Mouse (Mus musculus) liver, embryonic 13.5 days (tissue): Measurements from ENCODE around the gene Vps37b. TPM values are rescaled to one million over a fixed set of nuclear protein-coding genes. Genes with fewer than 3 reads are reported as not detected.

Experiments
- ATAC-seq: fragments of 200-750 bp; cut with Nextera tagmentation; 2 replicates; pipeline ENCODE4 v1.8.0; 2017; ENCODE audit warnings: low read depth, mild to moderate bottlenecking, moderate number of reproducible peaks, moderate library complexity
- DNase-seq: peaks from one replicate; pipeline ENCODE4 v3.0.0; 2022
- H3K27ac ChIP-seq: fragments of 300-500 bp; sonication (generic); 2 replicates; pipeline ENCODE4 v1.5.1; 2015; ENCODE audit warnings: moderate library complexity, mild to moderate bottlenecking, inconsistent platforms
- H3K27me3 ChIP-seq: fragments of 300-500 bp; sonication (generic); 2 replicates; pipeline ENCODE4 v1.6.1; 2015; ENCODE audit warnings: mild to moderate bottlenecking, inconsistent platforms
- H3K36me3 ChIP-seq: fragments of 300-500 bp; sonication (generic); 2 replicates; pipeline ENCODE4 v1.6.1; 2015; ENCODE audit warnings: mild to moderate bottlenecking, inconsistent platforms
- H3K4me1 ChIP-seq: fragments of 300-500 bp; sonication (generic); replicated peaks from 2 replicates; pipeline ENCODE4 v1.6.1; 2015; ENCODE audit warnings: inconsistent platforms
- H3K4me2 ChIP-seq: fragments of 300-500 bp; sonication (generic); 2 replicates; pipeline ENCODE4 v1.6.1; 2015; ENCODE audit warnings: inconsistent platforms, mild to moderate bottlenecking, moderate library complexity
- H3K4me3 ChIP-seq: fragments of 300-500 bp; sonication (generic); replicated peaks from 2 replicates; pipeline ENCODE4 v1.5.1; 2015; ENCODE audit warnings: mild to moderate bottlenecking, inconsistent platforms
- H3K9ac ChIP-seq: fragments of 300-500 bp; sonication (generic); 2 replicates; pipeline ENCODE4 v1.6.1; 2015; ENCODE audit warnings: mild to moderate bottlenecking, inconsistent platforms
- H3K9me3 ChIP-seq: fragments of 300-500 bp; sonication (generic); replicated peaks from 2 replicates; pipeline ENCODE4 v1.6.1; 2016; ENCODE audit warnings: inconsistent platforms
- WGBS: fragments of 180-500 bp; shearing (Covaris S2); methylation state at CpG from one replicate; pipeline ENCODE4 v1.1.7; 2015; ENCODE audit not compliant: insufficient replicate concordance; 5-methylcytosine and 5-hydroxymethylcytosine counted together
- polyA plus RNA-seq: library from polyadenylated mRNA; unstranded; fragments of >200 nt; fragmentation: Nextera tagmentation; extraction: Ambion mirVana; gene quantifications from 2 replicates; pipeline ENCODE4 v1.2.1, GENCODE M21; 2015

The Vps37b gene
- polyA plus RNA-seq, 1 experiment from 2014 or later: 16.1 TPM

- no peaks in the 10 kb centered on the region for H3K27me3 ChIP-seq
- H3K27ac ChIP-seq: peak overlapping the region; percentile 48; the same call in 1 of the 2 replicates
- no peaks in the 10 kb centered on the region for H3K36me3 ChIP-seq
- H3K4me2 ChIP-seq: no peak overlapping the region
- WGBS: 87% methylated on average over 5 of the region's 5 CpGs
- peaks cover 49% of the 10 kb centered on the region for H3K4me1 ChIP-seq
- ATAC-seq (no peak), DNase-seq (no peak)
- H3K9me3 ChIP-seq: no peaks in the 10 kb centered on the region
- no peak overlapping the region for H3K9ac ChIP-seq
- no peak overlapping the region for H3K4me3 ChIP-seq
Observed at GRCm38 (mm10) chr5:124043999-124044398, 11.9 kb upstream of the Vps37b start.

DNA sequence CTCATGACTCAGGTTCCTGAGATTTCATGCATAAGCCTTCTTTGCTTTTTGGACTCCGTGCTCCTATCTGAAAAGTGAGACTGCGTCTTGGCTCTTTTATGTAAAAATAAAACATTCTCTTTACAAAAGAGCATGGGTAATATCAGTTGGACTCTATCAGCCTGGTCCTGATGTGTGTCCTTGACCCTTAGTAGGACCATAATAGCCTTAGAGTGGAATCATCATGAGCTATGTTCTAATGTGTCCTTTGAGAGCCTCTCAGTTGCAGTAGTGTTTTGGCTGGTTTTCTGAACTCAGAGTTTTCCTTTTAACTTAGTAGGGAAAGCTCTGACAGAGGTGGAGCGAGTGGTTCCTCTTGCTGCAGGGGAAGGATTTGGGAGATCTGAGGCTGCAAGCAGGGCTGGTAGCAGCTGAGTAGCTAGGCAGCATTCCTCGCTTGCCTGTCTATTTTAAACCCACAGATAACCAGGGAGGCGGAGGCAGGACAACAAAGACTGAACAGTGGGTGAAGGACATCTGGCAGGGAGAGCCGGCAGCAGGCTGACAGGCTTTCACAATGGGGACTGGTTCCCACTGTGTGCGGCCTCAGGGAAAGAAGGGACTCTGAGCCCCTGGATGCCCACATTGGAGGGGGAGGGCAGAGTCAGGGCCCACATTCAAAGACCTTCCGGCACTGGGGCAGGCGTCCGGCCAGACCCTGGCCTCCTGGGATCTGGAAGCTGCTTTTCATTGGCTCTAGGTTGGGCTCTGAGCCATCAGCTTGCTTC lies 11.3 kb upstream of the Vps37b start:
- 0 out of 2 replicates have a peak overlapping the region, but pooled peaks have one; percentile 1 for H3K9ac ChIP-seq

GRCm38 (mm10) chr5:124041097-124041496 lies 9.0 kb upstream of the Vps37b start:
- Histone ChIP-seq H3K4me1 (peaks cover 33% of the 10 kb centered on the region), H3K4me3 (no peak overlapping the region), H3K27ac (no peak overlapping the region), H3K9me3 (no peaks in the 10 kb centered on the region), H3K27me3 (no peaks in the 10 kb centered on the region), H3K4me2 (no peak overlapping the region), H3K9ac (no peak overlapping the region), H3K36me3 (no peaks in the 10 kb centered on the region)
- DNase-seq: no peak
- no peak for ATAC-seq
- WGBS: 69% methylated on average over 9 of the region's 9 CpGs

More for the DNA sequence above, 11.3 kb upstream of the Vps37b start:
- no peak overlapping the region for H3K4me2 ChIP-seq
- WGBS: 50% methylated on average over 10 of the region's 10 CpGs
- no peaks in the 10 kb centered on the region for H3K9me3 ChIP-seq
- H3K27ac ChIP-seq: peak overlapping the region; percentile 48; the same call in 1 of the 2 replicates
- DNase-seq: no peak
- H3K4me1 ChIP-seq: peaks cover 43% of the 10 kb centered on the region
- H3K27me3 ChIP-seq: no peaks in the 10 kb centered on the region
- no peak overlapping the region for H3K4me3 ChIP-seq
- ATAC-seq: peak; percentile 47
- H3K36me3 ChIP-seq: no peaks in the 10 kb centered on the region

DNA sequence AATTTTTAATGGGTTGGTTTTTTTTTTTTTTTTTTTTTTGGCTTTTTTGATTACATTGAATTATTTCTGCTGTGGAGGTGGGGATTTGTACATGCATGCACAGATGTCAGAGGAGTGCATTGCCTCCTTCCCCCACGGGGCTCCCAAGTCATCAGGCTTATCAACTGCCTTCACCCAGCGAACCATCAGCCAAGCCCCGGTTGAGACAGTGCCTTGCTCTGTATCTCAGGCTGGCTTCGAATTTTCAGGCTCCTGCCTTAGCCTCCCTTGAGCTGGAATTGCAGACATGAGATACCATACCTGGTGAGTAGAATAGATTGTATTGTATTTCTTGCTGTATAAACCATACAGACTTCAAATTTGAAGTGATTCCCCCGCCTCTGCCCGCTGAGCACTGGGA lies 7.5 kb upstream of the Vps37b start:
- ATAC-seq (peak; percentile 50; the same call in 1 of the 2 replicates), DNase-seq (no peak)
- H3K4me2 ChIP-seq: no peak overlapping the region

GRCm38 (mm10) chr5:124036836-124037235 lies 4.8 kb upstream of the Vps37b start:
- ATAC-seq (no peak), DNase-seq (no peak)
- Histone ChIP-seq H3K36me3 (no peaks in the 10 kb centered on the region), H3K4me2 (no peak overlapping the region), H3K27ac (no peak overlapping the region; the same call in 1 of the 2 replicates), H3K9ac (peak overlapping the region; percentile 26; the same call in 1 of the 2 replicates), H3K27me3 (no peaks in the 10 kb centered on the region), H3K4me1 (peaks cover 41% of the 10 kb centered on the region), H3K9me3 (no peaks in the 10 kb centered on the region), H3K4me3 (no peak overlapping the region)
- 31% methylated on average over 5 of the region's 5 CpGs for WGBS

More for the DNA sequence above, 7.5 kb upstream of the Vps37b start:
- no peak overlapping the region for H3K4me3 ChIP-seq
- no peaks in the 10 kb centered on the region for H3K36me3 ChIP-seq
- no peaks in the 10 kb centered on the region for H3K27me3 ChIP-seq
- 46% methylated on average over 6 of the region's 6 CpGs for WGBS
- H3K9me3 ChIP-seq: no peaks in the 10 kb centered on the region
- no peak overlapping the region for H3K9ac ChIP-seq
- no peak overlapping the region for H3K27ac ChIP-seq
- H3K4me1 ChIP-seq: peaks cover 39% of the 10 kb centered on the region

DNA sequence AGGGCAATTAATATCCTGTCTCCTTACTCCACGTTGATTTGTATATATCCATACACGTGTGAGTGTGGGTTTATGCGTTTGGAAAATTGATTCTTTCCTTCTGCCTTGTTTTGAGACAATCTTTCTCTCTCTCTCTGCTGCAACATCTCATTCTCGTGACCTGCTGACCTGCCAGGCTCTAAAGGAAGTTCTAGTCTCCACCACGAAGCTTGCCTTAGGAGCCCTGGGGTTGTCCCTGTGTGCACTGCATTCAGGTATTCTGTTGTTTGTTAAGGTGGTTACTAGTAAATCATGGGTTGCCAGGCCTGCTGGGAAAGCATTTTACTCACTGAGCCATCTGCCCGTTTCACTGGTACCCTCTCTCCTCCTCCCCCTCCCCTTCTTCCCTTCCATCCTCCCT lies 4.3 kb upstream of the Vps37b start:
- H3K36me3 ChIP-seq: no peaks in the 10 kb centered on the region
- no peak overlapping the region for H3K4me3 ChIP-seq
- no peaks in the 10 kb centered on the region for H3K27me3 ChIP-seq
- no peaks in the 10 kb centered on the region for H3K9me3 ChIP-seq
- H3K9ac ChIP-seq: 0 out of 2 replicates have a peak overlapping the region, but pooled peaks have one; percentile 15
- ATAC-seq (no peak), DNase-seq (no peak)
- H3K4me1 ChIP-seq: peaks cover 43% of the 10 kb centered on the region
- no peak overlapping the region; the same call in 1 of the 2 replicates for H3K27ac ChIP-seq
- no peak overlapping the region for H3K4me2 ChIP-seq
- WGBS: 40% methylated on average over 6 of the region's 6 CpGs

DNA sequence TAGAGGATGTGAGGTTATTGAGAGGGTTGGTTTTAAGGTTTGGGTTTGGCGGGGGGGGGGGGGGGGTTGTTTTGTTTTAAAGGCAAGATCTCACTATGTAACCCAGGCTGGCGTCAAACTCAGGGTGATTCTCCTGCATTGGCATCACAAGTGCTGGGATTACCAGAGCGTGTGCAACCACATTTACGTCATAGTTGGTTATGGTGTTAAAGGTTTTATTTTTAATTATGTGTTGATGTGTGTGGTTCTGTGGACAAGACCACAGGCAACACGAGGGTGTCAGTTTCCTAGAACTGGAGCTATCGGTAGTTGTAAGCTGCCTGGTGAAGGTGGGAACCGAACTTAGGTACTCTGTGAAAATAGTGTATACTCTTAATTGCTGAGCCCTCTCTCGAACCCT lies 3.7 kb upstream of the Vps37b start:
- no peaks in the 10 kb centered on the region for H3K27me3 ChIP-seq
- no peak for ATAC-seq
- H3K27ac ChIP-seq: no peak overlapping the region
- H3K9me3 ChIP-seq: no peaks in the 10 kb centered on the region
- 57% methylated on average over 8 of the region's 8 CpGs for WGBS
- H3K4me2 ChIP-seq: no peak overlapping the region
- no peaks in the 10 kb centered on the region for H3K36me3 ChIP-seq
- peaks cover 48% of the 10 kb centered on the region for H3K4me1 ChIP-seq
- no peak overlapping the region for H3K4me3 ChIP-seq
- no peak for DNase-seq
- no peak overlapping the region for H3K9ac ChIP-seq

GRCm38 (mm10) chr5:124035406-124035805 lies 3.3 kb upstream of the Vps37b start:
- Histone ChIP-seq H3K9me3 (no peaks in the 10 kb centered on the region), H3K27ac (no peak overlapping the region), H3K4me1 (peaks cover 52% of the 10 kb centered on the region), H3K36me3 (no peaks in the 10 kb centered on the region), H3K9ac (no peak overlapping the region), H3K4me2 (no peak overlapping the region), H3K4me3 (no peak overlapping the region), H3K27me3 (no peaks in the 10 kb centered on the region)
- no peak for ATAC-seq
- no peak for DNase-seq
- WGBS: 66% methylated on average over 9 of the region's 9 CpGs

GRCm38 (mm10) chr5:124034471-124034870 lies 2.4 kb upstream of the Vps37b start:
- ATAC-seq: no peak
- DNase-seq: no peak
- Histone ChIP-seq H3K9me3 (no peaks in the 10 kb centered on the region), H3K4me1 (peaks cover 52% of the 10 kb centered on the region), H3K4me2 (no peak overlapping the region), H3K27ac (no peak overlapping the region), H3K36me3 (no peaks in the 10 kb centered on the region), H3K4me3 (no peak overlapping the region), H3K27me3 (no peaks in the 10 kb centered on the region), H3K9ac (no peak overlapping the region)
- 49% methylated on average over 11 of the region's 11 CpGs for WGBS

DNA sequence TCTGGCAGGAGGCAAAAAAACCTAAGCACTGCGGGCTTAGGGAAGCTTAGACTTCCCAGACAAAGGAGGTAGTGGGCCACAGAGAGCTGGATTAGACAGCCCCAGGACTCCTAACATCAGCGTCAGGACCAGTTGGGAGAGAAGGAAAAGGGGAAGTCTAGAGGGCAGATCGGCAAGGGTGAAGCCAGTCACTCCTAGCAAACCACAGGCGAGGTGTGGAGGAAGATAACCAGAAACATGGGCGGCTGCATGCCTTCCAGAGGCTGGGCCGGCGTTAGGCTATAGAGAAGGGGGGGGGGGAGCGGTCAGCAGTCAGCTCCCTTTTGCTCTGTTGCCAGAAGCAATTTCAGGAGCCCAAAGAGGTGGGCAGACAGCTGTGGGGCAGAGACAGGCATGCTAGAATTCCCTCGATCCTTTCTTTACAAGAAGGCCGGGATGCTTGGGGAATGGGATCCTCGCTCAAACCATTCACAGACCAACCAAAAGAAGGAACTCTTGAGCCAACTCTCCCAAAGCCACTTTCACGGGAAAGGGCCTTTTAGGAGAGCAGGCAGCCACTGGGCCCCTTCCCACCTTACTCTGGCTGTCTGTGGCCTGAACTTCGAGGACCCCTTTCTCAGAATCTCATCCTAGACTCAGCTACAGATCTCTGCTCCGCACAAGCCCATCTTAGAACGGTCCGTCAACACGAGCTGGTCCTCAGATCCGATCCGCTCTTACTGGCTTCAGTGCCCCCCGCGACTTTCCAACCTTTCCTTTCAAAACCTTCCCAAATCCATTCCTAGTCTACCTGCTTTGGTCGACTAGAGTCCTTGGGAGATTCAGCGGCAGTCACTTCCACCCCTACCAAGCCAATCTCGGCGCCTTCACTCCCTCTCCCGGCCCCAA lies 758 bp downstream of the Vps37b start:
- WGBS: under 1% methylated on average over 26 of the region's 26 CpGs
- H3K27ac ChIP-seq: peak overlapping the region; percentile 93
- peak overlapping the region; percentile 93 for H3K4me2 ChIP-seq
- H3K36me3 ChIP-seq: peaks cover 11% of the 10 kb centered on the region
- ATAC-seq: peak; percentile 91
- no peaks in the 10 kb centered on the region for H3K27me3 ChIP-seq
- peaks cover 73% of the 10 kb centered on the region for H3K4me1 ChIP-seq
- DNase-seq: peak; percentile 65
- peak overlapping the region; percentile 97 for H3K4me3 ChIP-seq
- peak overlapping the region; percentile 97 for H3K9ac ChIP-seq
- H3K9me3 ChIP-seq: no peaks in the 10 kb centered on the region

DNA sequence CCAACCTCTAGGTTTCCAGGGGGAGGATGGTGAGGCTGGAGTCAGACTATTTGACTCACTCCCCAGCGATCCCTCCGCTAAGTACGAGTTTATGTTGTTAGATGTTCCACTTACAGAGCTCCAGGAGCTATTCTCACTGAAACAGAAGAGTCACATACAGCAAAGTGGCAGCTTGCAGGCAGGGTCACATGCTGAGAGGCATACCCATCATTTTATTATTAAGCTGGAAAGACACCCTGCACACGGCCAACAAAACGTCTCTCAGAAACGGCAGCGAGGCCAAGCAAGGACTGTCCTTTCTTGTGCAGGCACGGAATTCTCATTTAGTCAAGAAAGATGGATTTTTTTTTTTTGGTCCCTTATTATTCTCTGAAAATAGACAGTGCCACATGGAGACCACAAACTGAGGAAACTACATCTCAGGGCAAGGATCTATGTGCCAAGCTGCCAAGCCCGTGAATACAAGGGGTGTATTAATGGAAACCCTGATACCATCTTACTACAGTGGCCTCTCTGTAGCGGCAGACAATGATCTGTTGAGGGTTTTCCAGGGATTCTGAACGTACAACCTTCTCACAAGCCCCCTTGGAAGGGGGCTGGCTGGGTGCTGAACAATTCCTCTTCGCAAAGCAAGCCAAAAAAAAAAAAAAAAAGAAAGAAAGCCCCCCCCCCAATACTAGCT lies 1.5 kb downstream of the Vps37b start:
- DNase-seq (no peak), ATAC-seq (0 out of 2 replicates have a peak, but pooled peaks have one; percentile 24)
- Histone ChIP-seq H3K4me3 (peak overlapping the region; percentile 97), H3K9me3 (no peaks in the 10 kb centered on the region), H3K27ac (peak overlapping the region; percentile 93), H3K27me3 (no peaks in the 10 kb centered on the region), H3K4me1 (peaks cover 79% of the 10 kb centered on the region), H3K36me3 (peaks cover 16% of the 10 kb centered on the region), H3K4me2 (peak overlapping the region; percentile 93), H3K9ac (peak overlapping the region; percentile 97)
- WGBS: 38% methylated on average over 12 of the region's 12 CpGs
